Mouse (Mus musculus): ENCODE data around the gene Pdcd10. TPM values are rescaled to one million over a fixed set of nuclear protein-coding genes. Genes with fewer than 3 reads are reported as not detected.

Gene Pdcd10
- polyA plus RNA-seq (2015; fragmentation: Nextera tagmentation; extraction: Ambion mirVana), result 38.5 and 44.8 TPM in 2 replicates

DNA sequence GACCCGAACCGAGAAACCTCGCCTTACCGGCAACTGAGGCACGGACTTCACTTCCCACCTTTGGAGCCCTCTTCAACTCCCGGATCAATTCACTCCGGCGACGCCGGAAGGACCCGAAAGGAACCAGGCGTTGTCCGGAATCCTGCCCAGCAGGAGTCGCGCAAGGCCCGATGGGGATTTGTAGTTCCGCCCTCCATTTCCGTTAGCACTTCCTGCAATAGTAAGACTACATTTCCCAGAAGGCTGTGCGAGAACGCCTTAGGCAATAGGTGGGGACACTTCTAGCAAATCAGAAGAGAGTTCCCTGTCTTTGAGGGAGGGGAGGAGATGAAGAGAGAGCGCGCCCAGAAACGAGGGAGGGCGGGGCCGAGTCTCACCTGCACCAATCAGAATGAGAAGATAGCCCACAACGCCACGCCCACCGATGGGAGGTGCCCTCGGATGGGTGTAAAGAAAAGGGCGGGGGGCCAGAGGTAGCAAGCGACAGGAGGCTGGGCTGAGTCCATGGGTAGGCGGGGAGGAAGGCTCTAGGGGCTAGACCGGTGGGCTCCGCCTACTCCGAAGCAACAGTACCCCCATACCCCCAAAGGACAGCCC is at the start of gene Pdcd10:
Gene Pdcd10, minus strand, starts transcription at position 162 of the 597 bp plus-strand sequence.
- H3K4me2 ChIP-seq, result peak within 1 kb of the TSS; percentile 92
- H3K4me3 ChIP-seq (replicated peaks), result peak within 1 kb of the TSS; percentile 98
- H3K9me3 ChIP-seq (replicated peaks), result no peaks in the 10 kb centered on the region
- whole genome bisulfite sequencing (ENCODE audit: insufficient replicate concordance), result under 1% methylated on average over 35 of the region's 35 CpGs
- H3K4me1 ChIP-seq (replicated peaks), result peaks cover 30% of the 10 kb centered on the region
- ATAC-seq (ENCODE audit: insufficient read depth), result peak; percentile 91
- H3K9ac ChIP-seq, result peak within 1 kb of the TSS; percentile 95
- no peaks in the 10 kb centered on the region for H3K36me3 ChIP-seq (replicated peaks)
- H3K27ac ChIP-seq (replicated peaks), result peak within 1 kb of the TSS; percentile 91
- no peaks in the 10 kb centered on the region for H3K27me3 ChIP-seq

DNA sequence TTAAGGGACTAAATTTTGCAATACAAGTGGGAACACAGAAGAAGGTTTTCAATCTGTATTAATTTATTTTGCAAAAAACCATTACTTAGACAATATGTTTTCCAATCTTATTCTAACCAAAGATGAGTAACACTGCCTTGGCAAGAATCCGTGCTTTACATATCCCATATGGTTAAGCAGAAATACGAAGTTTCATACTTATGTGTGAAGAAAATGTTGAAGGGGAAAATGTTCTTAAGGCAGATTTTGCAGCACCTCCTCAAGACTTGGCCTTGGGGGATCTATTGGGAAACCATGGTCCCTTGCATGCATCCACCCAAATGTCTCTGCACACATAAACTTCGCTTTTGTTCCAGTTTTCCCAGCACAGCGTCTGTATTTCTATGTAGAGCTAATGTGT is 28.2 kb upstream of the Pdcd10 start:
- Histone ChIP-seq H3K4me3 (replicated peaks) (no peak overlapping the region), H3K9me3 (replicated peaks) (no peaks in the 10 kb centered on the region), H3K36me3 (replicated peaks) (no peaks in the 10 kb centered on the region), H3K27ac (replicated peaks) (no peak overlapping the region), H3K9ac (no peak overlapping the region), H3K27me3 (no peaks in the 10 kb centered on the region), H3K4me1 (replicated peaks) (no peaks in the 10 kb centered on the region), H3K4me2 (no peak overlapping the region)
- 60% methylated on average over 4 of the region's 4 CpGs for WGBS (ENCODE audit: insufficient replicate concordance)
- no peak for ATAC-seq (ENCODE audit: insufficient read depth)

DNA sequence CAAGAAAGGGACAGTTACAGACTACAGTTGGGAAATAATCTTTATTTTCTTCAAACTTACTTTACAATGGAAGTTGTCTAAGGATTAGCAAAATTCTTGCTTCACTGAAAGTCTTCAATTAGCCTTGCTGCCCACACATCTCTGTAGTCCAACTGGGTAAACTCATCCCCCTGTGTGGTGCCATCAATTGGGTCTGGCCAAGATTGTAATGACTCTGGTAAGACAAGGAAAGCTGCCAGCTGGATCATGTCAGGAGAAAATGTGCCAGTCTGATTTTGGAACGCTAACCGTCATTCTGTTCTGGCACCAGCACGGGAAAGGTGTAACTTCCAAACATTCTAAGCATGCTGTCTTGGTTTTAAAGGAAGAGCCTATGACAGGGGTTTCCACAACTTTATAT is 26.6 kb upstream of the Pdcd10 start:
- no peak for ATAC-seq (ENCODE audit: insufficient read depth)
- Histone ChIP-seq H3K27me3 (no peaks in the 10 kb centered on the region), H3K9me3 (replicated peaks) (no peaks in the 10 kb centered on the region), H3K4me2 (no peak overlapping the region), H3K27ac (replicated peaks) (no peak overlapping the region), H3K36me3 (replicated peaks) (no peaks in the 10 kb centered on the region), H3K4me1 (replicated peaks) (no peaks in the 10 kb centered on the region), H3K4me3 (replicated peaks) (no peak overlapping the region), H3K9ac (no peak overlapping the region)
- 75% methylated on average over 3 of the region's 3 CpGs for WGBS (ENCODE audit: insufficient replicate concordance)

DNA sequence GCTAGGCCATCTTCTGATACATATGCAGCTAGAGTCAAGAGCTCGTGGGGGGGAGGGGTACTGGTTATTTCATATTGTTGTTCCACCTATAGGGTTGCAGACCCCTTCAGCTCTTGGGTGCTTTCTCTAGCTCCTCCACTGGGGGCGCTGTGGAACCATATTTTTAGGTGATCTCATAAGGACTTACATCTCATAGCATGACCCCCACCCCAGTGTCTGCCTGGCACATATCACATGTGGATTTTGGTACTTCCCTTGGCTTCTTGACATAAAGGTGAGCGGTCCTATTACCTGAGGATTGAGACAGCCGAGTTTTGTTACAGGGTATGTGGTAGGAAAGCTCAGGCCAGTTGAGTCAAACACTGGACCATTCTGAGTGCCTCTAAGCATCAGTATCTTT is 22.7 kb upstream of the Pdcd10 start:
- 37% methylated on average over 4 of the region's 4 CpGs for WGBS (ENCODE audit: insufficient replicate concordance)
- no peaks in the 10 kb centered on the region for H3K4me1 ChIP-seq (replicated peaks)
- H3K4me3 ChIP-seq (replicated peaks), result no peak overlapping the region
- no peaks in the 10 kb centered on the region for H3K27me3 ChIP-seq
- no peak overlapping the region for H3K9ac ChIP-seq
- H3K36me3 ChIP-seq (replicated peaks), result no peaks in the 10 kb centered on the region
- no peak overlapping the region for H3K4me2 ChIP-seq
- H3K9me3 ChIP-seq (replicated peaks), result no peaks in the 10 kb centered on the region
- ATAC-seq (ENCODE audit: insufficient read depth), result no peak
- no peak overlapping the region for H3K27ac ChIP-seq (replicated peaks)

DNA sequence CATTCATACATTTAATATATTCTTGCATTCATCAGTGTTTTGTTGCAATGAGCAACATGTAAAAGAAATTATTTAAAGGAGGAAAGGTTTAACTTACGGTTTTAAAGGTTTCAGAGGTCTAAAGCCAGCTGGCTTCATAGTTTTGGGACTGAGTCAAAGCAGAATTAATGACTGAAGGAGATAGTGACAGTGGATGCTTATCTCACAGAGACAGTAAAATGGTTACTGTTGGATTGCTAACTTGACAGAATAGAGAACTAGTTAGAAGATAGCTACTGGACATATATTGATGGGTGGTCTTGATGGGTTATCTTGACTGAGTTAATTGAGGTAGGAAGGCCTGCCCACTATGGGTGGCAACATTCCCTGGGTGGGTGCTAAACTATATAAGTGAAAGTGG is 18.9 kb upstream of the Pdcd10 start:
- Histone ChIP-seq H3K36me3 (replicated peaks) (no peaks in the 10 kb centered on the region), H3K27me3 (no peaks in the 10 kb centered on the region), H3K9ac (no peak overlapping the region), H3K4me2 (no peak overlapping the region), H3K4me3 (replicated peaks) (no peak overlapping the region), H3K9me3 (replicated peaks) (no peaks in the 10 kb centered on the region), H3K27ac (replicated peaks) (no peak overlapping the region), H3K4me1 (replicated peaks) (no peaks in the 10 kb centered on the region)
- 53% methylated on average over 1 of the region's 1 CpGs for WGBS (ENCODE audit: insufficient replicate concordance)
- no peak for ATAC-seq (ENCODE audit: insufficient read depth)

DNA sequence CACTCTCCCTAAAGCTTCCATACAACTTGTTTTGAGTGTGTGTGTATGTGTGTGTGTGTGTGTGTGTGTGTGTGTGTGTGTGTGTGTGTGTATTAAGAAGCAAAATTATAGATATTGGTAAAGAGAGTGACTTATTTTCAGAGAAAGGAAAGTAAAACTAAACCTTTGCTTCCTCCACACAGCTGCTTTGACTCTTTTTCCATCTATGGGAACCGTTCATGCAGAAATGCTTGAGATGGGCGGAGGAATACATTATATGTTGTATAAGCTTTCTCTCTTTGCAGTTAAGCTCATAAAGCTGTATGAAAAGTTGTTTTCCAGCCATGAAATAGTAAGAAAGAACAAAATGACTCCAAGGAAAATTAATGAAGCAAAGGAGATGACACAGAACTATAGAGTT is 17.4 kb upstream of the Pdcd10 start:
- Histone ChIP-seq H3K9ac (no peak overlapping the region), H3K4me1 (replicated peaks) (no peaks in the 10 kb centered on the region), H3K4me3 (replicated peaks) (no peak overlapping the region), H3K4me2 (no peak overlapping the region), H3K27ac (replicated peaks) (no peak overlapping the region), H3K27me3 (no peaks in the 10 kb centered on the region), H3K36me3 (replicated peaks) (no peaks in the 10 kb centered on the region), H3K9me3 (replicated peaks) (no peaks in the 10 kb centered on the region)
- no peak for ATAC-seq (ENCODE audit: insufficient read depth)
- WGBS (ENCODE audit: insufficient replicate concordance), result 67% methylated on average over 2 of the region's 2 CpGs

DNA sequence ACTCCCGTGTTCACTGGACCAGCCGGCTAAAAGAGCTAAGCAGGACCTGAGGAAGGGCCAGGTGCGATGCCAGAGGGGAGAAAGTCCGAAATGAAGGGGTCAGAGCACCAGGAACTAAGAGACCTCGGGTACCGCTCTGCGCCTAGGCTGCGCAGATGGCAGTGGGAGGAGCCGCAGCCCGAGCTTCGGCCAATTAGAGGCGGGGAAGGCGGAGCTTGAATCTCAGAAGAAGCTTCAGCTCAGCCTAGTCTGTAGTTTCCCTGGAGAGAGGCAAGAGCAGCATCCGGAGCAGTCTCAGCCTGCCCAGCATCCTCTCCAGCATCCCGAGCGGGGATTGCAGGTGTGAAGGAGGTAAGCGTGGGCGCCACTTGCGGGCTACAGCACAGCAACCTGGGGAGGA is 636 bp upstream of the Pdcd10 start, which contains the start of gene Serpini1:
Gene Serpini1, plus strand, starts transcription at position 256 of the 400 bp plus-strand sequence.
- peak; percentile 83 for ATAC-seq (ENCODE audit: insufficient read depth)

DNA sequence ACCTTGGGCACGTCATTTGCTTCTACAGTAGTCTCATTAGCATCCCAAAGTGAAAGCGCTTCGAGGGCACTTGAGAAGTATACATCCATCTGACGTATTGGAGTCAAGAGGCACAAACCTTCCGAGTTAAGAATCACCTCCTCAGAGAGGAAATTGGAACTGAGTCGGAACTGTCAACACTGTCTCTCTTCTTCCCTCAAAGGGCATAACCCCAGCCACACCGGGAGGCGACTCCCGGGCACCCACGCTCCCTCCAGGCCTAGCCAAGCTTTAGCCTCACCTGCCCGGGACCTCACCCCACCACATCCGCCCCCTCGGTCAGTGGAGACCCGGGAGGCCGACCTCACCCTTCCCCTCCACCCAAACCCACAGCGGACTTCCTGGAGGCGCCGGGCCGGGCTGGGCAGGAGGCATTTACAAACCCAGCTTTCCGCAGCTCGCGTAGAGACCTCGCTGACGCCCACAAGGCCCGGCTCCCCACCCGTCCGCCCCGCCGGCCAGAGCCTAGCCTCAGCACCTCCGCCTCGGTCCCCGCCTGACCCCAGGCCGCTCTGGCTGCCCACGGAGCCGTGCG is 448 bp downstream of the Pdcd10 start:
- peak; percentile 56 for ATAC-seq (ENCODE audit: insufficient read depth)
- peak overlapping the region; percentile 77 for H3K4me2 ChIP-seq
- 0% methylated on average over 35 of the region's 36 CpGs for WGBS (ENCODE audit: insufficient replicate concordance)

More for the DNA sequence above, 636 bp upstream of the Pdcd10 start, which contains the start of gene Serpini1:
- peak within 1 kb of the TSS; percentile 95 for H3K9ac ChIP-seq
- H3K27ac ChIP-seq (replicated peaks), result peak within 1 kb of the TSS; percentile 91
- H3K27me3 ChIP-seq, result no peaks in the 10 kb centered on the region
- peak within 1 kb of the TSS; percentile 98 for H3K4me3 ChIP-seq (replicated peaks)
- peaks cover 26% of the 10 kb centered on the region for H3K4me1 ChIP-seq (replicated peaks)
- 1% methylated on average over 19 of the region's 19 CpGs for WGBS (ENCODE audit: insufficient replicate concordance)
- H3K36me3 ChIP-seq (replicated peaks), result no peaks in the 10 kb centered on the region
- H3K4me2 ChIP-seq, result peak within 1 kb of the TSS; percentile 92
- no peaks in the 10 kb centered on the region for H3K9me3 ChIP-seq (replicated peaks)

DNA sequence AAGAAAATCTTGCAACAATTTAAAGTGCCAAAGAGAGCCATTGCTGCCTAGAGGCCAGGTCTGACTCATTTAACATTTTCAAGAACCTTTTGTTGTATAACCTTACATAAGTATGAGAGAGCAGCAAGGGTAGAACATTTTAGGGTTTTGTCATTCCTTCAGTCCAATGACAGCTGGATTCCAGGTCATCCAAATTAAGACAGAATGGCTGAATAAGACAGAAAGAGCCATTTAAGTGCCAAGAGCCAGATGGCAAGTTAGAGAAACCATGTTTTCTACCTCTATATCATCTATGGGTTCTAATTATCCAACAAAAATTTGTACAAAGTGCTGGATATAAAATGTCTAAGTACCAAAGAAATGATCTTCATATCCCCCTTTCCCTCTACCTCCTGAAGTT is 5.4 kb downstream of the Pdcd10 start:
- H3K4me3 ChIP-seq (replicated peaks), result no peak overlapping the region
- ATAC-seq (ENCODE audit: insufficient read depth), result no peak
- H3K9ac ChIP-seq, result no peak overlapping the region
- no peak overlapping the region for H3K27ac ChIP-seq (replicated peaks)
- no peaks in the 10 kb centered on the region for H3K36me3 ChIP-seq (replicated peaks)
- no peak overlapping the region for H3K4me2 ChIP-seq
- no peaks in the 10 kb centered on the region for H3K27me3 ChIP-seq
- H3K9me3 ChIP-seq (replicated peaks), result no peaks in the 10 kb centered on the region
- peaks cover 21% of the 10 kb centered on the region for H3K4me1 ChIP-seq (replicated peaks)

More for the DNA sequence above, 448 bp downstream of the Pdcd10 start:
- Histone ChIP-seq H3K27me3 (no peaks in the 10 kb centered on the region), H3K9me3 (replicated peaks) (no peaks in the 10 kb centered on the region), H3K4me3 (replicated peaks) (peak overlapping the region; percentile 98), H3K36me3 (replicated peaks) (no peaks in the 10 kb centered on the region), H3K4me1 (replicated peaks) (peaks cover 30% of the 10 kb centered on the region), H3K9ac (peak overlapping the region; percentile 95), H3K27ac (replicated peaks) (peak overlapping the region; percentile 91)

DNA sequence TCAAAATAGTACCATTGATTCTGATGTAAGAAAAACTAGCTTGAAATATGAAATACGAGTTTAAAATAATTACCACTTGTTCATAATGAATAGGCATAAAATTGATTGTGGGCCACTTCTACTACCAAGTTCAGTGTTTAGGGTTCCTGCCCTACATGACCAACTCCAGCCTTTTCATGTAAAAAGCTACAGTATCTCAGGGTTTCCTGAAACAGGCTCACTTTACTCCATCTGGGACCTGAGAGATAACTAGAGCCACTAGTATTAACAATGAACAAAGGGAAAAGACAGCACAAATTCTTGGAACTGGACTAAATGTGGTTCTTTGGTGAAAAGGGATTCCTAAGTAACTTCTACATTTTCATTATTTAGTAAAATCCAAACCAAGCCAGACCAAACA is 12.4 kb downstream of the Pdcd10 start:
- Histone ChIP-seq H3K27ac (replicated peaks) (no peak overlapping the region; the same call in 1 of the 2 replicates), H3K27me3 (no peaks in the 10 kb centered on the region), H3K4me1 (replicated peaks) (peaks cover 22% of the 10 kb centered on the region), H3K36me3 (replicated peaks) (0 out of 2 replicates have a peak, but pooled peaks cover 5% of the 10 kb centered on the region), H3K9me3 (replicated peaks) (no peaks in the 10 kb centered on the region), H3K9ac (no peak overlapping the region), H3K4me3 (replicated peaks) (no peak overlapping the region), H3K4me2 (peak overlapping the region; percentile 30; the same call in 1 of the 2 replicates)
- WGBS (ENCODE audit: insufficient replicate concordance), result 37% methylated on average over 1 of the region's 1 CpGs
- peak; percentile 87 for ATAC-seq (ENCODE audit: insufficient read depth)

DNA sequence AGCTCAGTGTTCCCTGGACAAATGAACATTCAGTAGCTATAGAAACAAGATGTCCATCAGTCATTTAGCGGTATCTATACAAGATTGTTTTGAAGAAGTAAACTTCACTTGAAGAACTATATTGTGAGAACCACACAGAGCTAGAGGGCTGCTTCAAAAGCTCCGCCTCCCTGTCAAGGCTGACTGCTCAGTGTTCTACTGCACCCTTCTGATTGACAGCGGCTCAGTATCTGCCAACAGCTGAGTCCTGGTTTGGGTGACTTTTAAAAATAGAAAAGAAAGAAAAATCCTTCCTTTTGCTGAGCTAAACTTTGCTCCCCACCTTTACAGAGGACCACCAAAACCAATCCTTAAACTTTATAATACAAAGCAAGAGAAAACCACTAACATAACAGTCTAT is 13.8 kb downstream of the Pdcd10 start:
- peak; percentile 71 for ATAC-seq (ENCODE audit: insufficient read depth)
- H3K36me3 ChIP-seq (replicated peaks), result peaks cover 5% of the 10 kb centered on the region; the same call in 1 of the 2 replicates
- no peaks in the 10 kb centered on the region for H3K27me3 ChIP-seq
- 0 out of 2 replicates have a peak overlapping the region, but pooled peaks have one; percentile 2 for H3K27ac ChIP-seq (replicated peaks)
- H3K9ac ChIP-seq, result no peak overlapping the region
- H3K4me3 ChIP-seq (replicated peaks), result no peak overlapping the region
- H3K4me1 ChIP-seq (replicated peaks), result peaks cover 22% of the 10 kb centered on the region
- WGBS (ENCODE audit: insufficient replicate concordance), result 37% methylated on average over 3 of the region's 3 CpGs
- no peak overlapping the region; the same call in 1 of the 2 replicates for H3K4me2 ChIP-seq
- no peaks in the 10 kb centered on the region for H3K9me3 ChIP-seq (replicated peaks)
